Mouse (Mus musculus) large intestine, adult 2 months (tissue): ENCODE data around the gene Mum1. TPM values are rescaled to one million over a fixed set of nuclear protein-coding genes. Genes with fewer than 3 reads are reported as not detected.

ENCODE experiments used
- DNase-seq: peaks from one replicate; pipeline ENCODE4 v3.0.0-alpha.2; 2012; ENCODE audit warnings: low read depth, low spot score
- whole genome bisulfite sequencing: fragments of 180-500 bp; shearing (Covaris S2); methylation state at CpG from one replicate; pipeline ENCODE4 v1.1.7; 2018; 5-methylcytosine and 5-hydroxymethylcytosine counted together
- polyA plus RNA-seq: library from polyadenylated mRNA; depleted of rRNA; stranded (reverse); fragments of >200 nt; gene quantifications from 2 replicates; pipeline ENCODE4 v1.2.3, GENCODE M21; 2012; rRNA removed

Gene Mum1
- 24.7 and 28.6 TPM in 2 replicates for polyA plus RNA-seq

DNA sequence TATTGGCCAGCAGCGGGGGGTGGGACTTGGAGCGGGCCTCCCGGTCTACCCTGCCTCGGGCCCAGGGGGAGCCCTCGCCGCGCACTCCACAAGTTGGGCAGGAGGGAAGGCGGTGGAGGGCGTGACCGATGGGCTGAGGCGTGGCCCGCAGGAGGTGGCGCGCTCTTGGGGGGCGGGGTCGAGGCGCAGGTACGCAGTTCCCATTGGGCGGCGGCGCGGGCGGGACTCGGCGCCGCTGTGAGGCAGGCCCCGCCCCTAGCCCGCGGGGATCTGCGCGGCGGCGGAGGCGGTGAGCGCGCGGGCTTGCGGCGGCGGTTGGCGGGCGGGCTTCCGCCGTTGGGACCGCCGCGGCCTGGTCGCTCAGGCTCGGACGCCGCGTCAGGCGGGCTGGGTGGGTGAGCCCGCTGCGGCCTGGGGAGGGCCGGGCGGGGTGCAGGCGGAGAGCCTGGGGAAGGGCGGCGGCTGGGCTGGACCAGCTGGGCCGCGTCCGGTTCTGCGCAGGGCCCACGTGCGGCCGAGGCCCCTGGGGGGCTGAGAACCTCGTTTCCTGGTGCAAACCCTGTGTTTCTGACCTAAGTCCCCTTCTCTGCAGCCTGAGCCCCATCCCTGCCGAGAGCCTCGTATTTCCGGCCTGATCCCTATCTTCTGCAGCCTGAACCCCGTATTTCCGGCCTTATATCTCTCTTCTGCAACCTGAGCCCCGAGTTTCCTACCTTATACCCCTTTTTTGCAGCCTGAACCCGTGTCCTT lies at the start of gene Mum1:
Gene Mum1, plus strand, starts transcription at position 19 of the 750 bp plus-strand sequence.
- under 1% methylated on average over 68 of the region's 75 CpGs for WGBS
- DNase-seq: no peak

DNA sequence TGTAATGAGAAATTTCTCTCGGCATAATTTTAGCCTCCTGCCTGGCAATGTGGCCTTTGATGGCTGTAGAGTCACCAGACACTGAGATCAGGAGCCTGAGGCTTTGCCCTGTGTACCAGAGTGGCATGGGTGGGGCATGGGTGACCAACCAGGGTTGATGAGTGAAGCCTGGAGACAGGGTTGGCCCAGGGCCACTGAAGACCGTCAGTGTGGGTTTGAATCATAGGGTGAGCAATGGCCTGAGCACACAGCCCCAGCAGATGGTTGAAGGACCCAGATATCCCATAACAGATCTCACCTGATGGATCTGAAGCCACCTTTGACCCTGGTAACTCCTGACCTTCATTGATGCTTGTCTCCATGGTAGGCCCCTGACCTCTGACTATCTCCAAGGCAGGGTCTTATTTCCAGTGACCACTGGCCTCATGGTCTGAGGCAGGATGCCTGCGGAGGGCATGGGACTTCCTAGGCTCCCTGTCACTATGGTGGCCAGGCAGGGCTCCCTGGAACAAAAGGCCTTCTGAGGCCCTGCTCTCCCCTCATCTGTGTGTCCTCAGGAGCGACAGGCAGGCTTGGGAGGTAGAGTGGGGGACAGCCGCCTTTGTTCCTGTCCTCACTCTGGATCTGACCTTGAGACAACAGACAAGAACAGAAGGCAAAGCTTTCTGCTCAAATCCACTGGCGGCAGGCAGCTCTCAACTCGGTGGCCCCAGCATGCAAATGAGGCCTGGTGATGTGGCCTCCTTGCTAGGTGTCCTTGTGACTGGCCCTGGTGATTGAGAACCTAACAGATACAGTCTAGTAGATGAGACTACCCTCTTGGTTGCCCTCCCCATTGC lies 48.6 kb upstream of the Mum1 start:
- 81% methylated on average over 7 of the region's 7 CpGs for WGBS
- DNase-seq: no peak

DNA sequence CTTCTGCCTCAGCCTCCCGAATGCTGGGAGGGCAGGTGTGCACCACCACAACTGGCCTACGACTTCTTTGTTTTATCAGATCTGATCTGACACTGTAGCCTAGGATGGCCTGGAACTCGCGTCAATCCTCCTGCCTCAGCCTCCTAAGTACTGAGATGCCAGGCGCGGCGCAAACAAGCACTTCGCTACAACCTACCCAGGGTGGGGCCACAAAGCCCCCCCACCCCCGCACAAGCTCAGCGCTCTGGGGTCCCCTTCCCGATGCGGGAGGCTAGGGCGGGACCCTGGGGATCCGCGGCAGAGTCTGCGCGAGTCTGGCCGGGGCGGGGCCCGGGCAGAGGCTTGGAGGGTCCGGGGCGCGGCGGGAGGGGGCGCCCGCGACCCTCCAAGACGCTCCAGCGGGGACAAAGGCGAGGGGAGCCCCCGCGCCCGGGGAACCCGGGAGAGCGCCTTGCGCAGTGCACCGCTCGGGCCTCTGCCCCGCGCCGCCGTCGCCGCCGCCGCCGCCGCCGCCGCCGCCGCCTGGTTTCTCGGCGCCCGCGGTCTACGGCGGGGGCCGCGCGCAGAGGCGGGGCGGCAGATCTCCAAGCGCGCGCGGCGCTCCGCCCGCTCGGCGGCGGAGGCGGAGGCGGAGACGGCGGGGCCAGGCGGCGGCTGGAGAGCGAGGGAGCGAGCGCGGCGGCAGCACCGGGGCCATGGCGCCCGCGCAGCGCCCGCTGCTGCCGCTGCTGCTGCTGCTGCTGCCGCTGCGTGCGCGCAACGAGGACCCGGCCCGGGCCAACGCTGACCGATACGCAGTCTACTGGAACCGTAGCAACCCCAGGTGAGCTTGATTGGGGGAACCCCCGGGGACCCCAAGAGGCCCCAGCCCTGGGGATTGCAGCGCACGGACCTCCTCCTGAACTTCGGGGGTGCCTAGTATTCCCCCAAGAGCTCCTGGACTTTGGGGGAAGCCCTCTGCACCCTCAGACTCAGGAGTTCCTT lies 46.9 kb upstream of the Mum1 start, which contains the start of gene Efna2:
Gene Efna2, plus strand, starts transcription at position 415 of the 984 bp plus-strand sequence.
- no peak for DNase-seq
- 5% methylated on average over 101 of the region's 106 CpGs for WGBS

DNA sequence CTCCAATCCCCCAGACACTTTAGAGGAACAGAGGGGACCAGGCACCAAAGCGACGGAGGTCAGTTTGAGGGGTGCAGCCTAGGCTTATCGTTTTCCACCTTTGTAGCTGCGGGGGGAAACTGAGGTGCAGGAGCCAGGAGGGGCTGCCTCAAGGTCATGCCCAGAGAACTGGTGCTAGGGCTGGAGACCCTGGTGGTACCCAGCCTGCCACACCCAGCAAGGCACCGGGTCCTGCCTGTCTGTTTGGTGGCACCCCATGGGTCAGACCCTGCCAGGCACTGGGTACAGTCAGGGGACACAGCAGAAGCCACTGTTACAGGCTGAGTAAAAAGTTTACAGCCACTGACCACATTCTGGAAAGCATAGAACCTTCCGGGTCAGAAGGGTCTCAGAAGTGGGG lies 45.9 kb upstream of the Mum1 start:
- WGBS: 61% methylated on average over 6 of the region's 6 CpGs

DNA sequence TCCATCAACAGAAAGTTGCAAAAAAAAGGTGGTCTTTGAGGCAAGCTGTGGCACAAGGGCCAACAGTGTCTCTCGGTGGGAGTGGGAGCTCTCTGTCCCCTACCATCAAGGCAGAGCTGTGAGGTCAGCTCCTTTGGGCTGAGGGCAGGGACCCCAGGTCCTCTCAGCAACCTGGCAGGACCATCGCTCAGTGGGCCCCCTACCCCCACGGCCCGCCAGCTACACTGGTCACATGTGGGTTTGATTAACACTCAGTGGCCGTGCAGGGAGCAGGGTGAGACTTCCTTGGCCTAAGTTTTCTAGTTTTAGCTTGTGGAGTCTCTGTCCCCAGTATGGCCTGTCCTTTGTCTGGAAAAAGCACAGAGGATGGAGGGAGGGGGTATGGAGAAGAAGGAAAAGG lies 45.4 kb upstream of the Mum1 start:
- no peak for DNase-seq
- 79% methylated on average over 5 of the region's 5 CpGs for WGBS

More for the DNA sequence above, 45.9 kb upstream of the Mum1 start:
- no peak for DNase-seq

DNA sequence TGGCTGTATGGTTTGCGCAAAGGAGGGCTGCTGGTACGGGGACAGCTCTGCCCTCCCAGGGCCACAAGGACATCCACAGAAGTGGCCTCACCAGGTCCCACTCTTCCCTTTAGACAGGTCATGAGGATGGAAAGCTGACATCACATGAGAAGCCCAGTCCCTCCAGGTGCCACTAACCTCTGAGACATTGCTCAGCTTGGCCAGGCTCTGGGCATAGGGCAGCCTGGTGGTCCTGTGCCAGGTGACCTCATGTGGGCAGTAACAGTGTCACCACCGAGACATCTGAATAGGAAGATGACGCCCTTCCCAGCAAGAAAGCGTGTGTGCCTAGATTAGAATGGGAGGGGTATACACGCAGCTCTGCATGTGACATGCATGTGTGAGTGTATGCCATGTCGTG lies 43.7 kb upstream of the Mum1 start:
- WGBS: 87% methylated on average over 7 of the region's 7 CpGs
- no peak for DNase-seq

DNA sequence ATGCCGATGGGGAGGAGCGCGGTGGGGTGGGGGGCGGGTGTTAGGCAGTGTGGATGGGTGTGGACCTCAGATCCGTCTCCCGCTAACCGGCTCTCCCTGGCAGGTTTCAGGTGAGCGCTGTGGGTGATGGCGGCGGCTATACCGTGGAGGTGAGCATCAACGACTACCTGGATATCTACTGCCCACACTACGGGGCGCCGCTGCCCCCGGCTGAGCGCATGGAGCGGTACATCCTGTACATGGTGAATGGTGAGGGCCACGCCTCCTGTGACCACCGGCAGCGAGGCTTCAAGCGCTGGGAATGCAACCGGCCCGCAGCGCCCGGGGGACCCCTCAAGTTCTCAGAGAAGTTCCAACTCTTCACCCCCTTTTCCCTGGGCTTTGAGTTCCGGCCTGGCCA lies 39.6 kb upstream of the Mum1 start:
- DNase-seq: no peak
- 57% methylated on average over 27 of the region's 27 CpGs for WGBS

DNA sequence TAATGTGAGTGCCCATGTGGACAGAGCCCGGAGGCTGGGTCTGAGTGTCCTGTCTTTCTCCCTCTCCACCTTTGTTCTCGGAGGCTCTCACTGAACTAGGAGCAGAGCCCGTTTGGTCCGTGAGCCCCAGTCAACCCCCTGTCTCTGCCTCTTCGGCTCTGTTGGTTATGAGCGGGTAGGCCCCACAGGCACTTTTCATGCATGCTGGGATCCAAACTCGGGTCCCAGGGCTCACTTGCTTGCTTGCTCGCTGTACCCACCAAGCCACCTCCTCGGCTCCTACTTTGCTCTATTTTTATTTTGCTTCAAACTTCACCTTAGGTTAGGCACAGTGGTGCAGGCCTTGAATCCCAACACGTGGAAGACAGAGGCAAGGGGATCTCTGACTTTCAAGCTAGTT lies 38.5 kb upstream of the Mum1 start:
- DNase-seq: no peak
- 91% methylated on average over 10 of the region's 10 CpGs for WGBS

DNA sequence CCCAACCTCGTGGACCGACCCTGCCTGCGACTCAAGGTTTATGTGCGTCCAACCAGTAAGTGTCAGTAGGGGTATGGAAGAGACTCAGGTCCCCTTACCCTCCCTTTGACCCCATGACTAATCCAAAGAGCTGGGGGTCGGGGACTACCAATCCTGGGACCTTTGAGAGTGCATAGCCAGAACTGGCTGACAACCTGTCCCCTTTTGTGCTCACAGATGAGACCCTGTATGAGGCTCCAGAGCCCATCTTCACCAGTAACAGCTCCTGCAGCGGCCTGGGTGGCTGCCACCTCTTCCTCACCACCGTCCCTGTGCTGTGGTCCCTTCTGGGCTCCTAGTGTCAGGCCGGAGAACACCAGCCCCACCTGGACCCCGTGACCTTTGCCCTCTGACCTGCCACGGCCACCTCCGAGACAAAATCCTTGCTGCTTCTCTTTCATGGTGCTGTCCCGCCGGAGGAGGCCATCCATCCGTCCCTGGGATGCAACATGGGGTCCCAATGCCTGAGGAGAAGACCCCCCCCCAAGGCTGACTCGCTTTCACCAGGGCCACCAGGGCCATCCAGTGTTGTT lies 37.7 kb upstream of the Mum1 start:
- no peak for DNase-seq
- WGBS: 85% methylated on average over 15 of the region's 15 CpGs

DNA sequence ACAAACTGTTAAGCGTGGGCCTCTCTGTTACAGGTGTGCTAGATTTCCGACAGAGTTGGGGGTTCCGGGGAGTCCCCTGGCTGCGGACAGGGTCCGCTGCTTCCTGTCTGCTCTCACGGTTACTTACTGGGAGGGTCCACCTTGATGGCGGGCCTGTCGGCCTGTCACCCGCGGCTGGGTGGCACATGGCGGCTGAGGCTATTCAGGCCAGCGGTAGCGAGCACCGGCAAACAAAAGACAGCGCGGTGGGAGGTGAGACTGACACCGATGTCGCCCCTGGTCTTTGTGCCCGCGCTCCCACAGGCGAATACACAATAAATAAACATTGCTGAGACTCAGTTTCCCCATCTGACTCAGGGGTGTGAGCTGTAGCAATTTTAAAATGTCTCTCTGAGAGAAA lies 36.2 kb upstream of the Mum1 start:
- DNase-seq: no peak
- 18% methylated on average over 21 of the region's 21 CpGs for WGBS

DNA sequence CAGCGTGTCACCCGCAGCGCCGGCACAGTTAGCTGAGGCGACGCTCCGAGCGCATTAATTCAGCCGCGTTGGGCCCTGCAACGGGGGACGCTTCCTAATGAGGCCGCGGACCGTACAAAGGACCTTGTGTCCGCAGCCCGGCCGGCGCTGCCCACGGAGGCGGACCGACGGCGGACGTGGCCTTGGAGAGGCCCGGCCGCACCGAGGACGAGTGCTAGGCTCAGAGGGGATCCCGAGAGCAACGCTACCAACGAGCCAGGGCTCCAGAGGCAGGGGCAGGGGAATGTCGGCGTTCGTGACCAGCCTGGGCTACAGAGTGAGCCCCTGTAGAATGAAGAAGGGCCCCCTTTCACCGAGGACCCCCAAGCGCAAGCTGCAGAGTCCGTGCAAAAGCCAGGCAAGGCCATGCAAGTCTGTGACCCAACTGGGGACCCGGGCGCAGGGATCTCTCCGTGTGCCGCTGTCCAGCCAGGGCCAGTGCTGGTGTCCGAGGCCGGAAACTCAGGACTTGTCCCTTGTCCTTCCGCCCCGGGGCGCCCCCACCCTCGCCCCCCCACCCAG lies 35.7 kb upstream of the Mum1 start:
- no peak for DNase-seq
- WGBS: 2% methylated on average over 48 of the region's 48 CpGs

DNA sequence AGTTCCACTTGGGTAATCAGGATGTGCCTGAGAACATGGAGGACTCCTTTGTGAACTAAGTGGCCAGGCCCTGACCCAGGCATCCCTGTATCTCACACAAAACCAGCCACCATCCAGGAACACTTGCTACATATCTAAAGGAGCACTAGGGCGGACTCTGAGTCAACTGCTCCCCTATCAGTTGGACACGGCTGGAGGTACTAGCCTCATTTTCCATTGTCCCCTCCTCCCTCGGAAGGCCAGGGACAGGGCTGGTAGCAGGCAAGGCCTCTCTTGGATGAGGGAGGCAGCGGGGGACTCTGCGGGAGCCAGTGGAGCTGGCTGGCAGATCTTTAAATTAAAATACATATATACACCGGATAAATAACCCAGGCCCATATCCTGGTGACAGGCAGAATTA lies 32.3 kb upstream of the Mum1 start:
- no peak for DNase-seq
- WGBS: 87% methylated on average over 6 of the region's 6 CpGs

DNA sequence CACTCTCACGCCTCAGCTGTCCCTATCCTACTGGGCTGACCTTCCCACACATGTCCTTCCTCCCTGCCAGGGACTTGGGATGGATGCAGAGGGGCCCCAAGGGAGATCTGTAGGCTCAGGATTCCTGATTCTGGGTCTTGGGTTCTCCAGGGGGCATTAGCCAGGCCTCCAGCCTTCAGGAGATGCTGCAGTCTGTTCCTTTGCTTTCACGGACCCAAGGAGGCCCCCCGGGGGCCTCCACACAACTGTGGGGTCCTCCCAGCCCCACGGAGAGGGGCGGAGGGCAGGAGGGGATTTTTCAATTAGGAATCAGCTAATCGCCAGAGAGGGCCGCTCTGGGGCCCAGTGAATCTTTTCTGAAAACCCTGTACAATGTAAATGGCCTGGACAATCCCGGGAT lies 31.8 kb upstream of the Mum1 start:
- WGBS: 76% methylated on average over 8 of the region's 8 CpGs
- DNase-seq: no peak

DNA sequence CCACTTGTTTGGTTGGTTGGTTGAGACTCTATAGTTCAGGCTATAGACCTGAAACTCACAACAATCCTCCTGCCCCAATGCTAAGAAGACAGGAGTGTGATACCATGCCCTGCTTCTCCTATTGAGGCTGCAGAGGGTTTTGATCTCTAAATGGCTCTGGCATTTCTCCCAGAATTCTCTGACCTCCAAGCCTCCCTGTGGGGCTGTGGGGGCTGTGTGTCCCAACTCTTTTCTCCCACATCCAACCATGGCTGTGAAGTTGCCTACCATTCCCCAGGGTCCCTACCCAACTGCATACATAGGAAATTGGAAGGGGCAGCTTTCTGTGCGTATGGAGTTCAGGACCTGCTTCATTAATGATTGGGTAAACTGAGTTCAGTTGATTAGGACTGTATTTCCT lies 30.1 kb upstream of the Mum1 start:
- no peak for DNase-seq
- 98% methylated on average over 1 of the region's 1 CpGs for WGBS

DNA sequence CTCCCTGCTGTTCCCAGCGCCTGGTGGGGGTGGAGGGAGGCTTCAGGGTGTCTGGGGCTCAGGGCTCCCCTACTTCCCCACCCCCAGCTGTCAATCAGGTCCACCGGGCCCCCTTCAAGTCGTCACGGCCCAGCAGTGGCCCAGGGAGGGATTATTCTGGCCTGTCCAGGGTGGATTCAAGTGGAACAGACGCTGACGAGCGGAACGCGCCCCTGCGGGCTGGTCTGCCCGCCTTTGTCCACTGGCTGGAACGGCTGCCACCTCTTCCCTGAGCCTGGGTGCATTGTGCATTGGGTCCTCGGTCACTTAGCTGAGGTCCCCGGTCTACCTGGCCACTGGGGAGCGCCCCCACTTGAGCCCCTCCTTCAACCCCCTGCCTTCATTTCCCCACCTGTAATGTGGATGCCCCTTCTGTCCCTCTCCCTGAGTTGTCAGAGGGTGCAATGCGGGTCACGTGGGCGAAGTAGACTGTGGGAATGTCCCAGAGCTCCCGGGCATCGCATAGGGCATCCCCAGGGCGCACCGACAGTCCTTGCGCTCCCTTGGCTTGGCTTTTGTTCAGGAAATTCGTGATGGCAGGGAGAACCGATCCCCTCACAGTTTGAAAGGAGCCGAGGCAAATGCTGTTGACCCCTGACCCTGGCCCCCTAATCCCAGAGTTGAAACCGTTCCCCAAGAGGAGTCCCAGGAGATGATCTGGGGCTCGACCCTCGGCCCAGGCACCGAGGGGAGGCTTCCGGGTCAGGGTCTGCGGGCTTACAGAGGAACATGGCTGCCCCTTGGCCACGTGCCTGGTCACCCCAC lies 29.3 kb upstream of the Mum1 start:
- WGBS: 79% methylated on average over 33 of the region's 33 CpGs
- no peak for DNase-seq

DNA sequence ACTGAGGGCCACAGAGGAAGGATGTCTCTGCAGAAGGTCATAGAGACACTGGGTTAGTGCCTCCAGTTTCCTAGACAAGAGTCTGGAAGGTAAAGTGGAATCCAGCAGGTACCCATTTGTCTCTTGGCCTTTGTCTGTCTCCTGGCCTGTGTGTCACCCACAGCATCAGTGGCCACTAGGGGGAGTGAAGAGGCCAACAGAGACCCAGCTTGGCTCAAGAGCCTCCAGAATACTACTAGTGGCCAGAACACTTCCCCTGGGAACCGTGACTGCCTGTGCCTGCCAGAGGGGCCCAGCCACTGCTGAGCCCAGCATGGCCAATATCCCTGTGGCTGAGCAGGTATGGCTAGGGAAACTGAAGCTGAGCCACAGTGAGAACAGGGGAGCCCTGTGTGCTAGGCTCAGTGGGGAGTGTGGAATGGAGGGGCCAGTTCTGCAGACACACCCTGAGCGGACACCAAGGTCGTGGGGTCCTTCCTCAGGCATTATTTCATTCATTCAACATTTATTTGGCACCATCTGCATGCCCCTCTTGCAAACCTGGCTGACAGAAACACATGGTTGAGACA lies 26.7 kb upstream of the Mum1 start:
- 46% methylated on average over 3 of the region's 3 CpGs for WGBS
- DNase-seq: peak; percentile 58

DNA sequence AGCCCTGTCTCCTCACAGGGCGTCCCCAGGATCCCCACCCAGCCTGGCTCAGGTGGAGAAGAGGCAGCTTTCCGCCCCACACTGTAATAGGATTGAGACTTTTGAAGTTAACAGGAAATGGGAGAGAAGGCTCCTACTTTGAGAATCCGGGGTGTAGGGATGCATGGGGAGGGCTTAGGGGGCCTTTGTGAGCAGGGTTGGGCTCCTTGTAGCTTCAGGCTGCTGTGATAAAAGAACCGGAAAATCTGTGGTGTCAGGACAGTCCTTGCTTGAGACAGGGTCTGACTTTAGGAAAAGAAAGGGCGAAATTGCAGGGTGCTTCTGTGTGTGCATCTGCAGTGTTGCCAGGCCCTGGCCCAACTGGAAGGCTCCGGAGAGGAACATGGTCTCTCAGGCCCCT lies 25.7 kb upstream of the Mum1 start:
- 79% methylated on average over 6 of the region's 6 CpGs for WGBS
- DNase-seq: no peak

DNA sequence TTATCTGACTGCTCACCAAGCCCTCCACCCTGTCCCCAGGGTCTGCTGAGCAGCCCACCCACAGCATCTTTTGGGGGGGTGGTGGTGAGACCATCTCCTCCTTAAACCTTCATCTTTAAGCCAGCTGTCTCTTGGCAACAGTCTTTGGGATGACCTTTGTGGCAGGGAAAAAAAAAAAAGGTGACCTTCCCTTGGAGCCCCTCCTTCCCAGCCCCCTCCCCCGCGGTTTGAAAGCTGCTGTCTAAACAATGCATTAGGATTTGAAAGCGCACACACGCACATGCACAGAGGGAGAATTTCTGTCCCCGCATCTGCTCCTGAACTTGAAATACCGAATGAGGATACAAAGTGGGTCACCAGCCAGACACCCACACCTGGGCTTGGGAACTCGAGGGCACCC lies 22.2 kb upstream of the Mum1 start:
- no peak for DNase-seq
- 47% methylated on average over 7 of the region's 7 CpGs for WGBS
